Mouse (Mus musculus) lung, embryonic 16.5 days (tissue): ENCODE measurements around the gene Asna1. TPM values are rescaled to one million over a fixed set of nuclear protein-coding genes. Genes with fewer than 3 reads are reported as not detected.
A peak's percentile ranks its signal among the peaks of the same experiment; 100 is the strongest.

Source experiments
- ATAC-seq: fragments of 200-750 bp; cut with Nextera tagmentation; 2 replicates; pipeline ENCODE4 v1.8.0; 2017; ENCODE audit warnings: low read depth, mild to moderate bottlenecking, moderate library complexity
- H3K27ac ChIP-seq: fragments of 300-500 bp; sonication (generic); 2 replicates; pipeline ENCODE4 v1.5.1; 2014; ENCODE audit warnings: mild to moderate bottlenecking, control low read depth, low read length
- H3K27me3 ChIP-seq: fragments of 300-500 bp; sonication (generic); 2 replicates; pipeline ENCODE4 v1.6.1; 2014; ENCODE audit warnings: low read depth, low read length, mixed read lengths; ENCODE audit not compliant: control insufficient read depth, insufficient read depth
- H3K36me3 ChIP-seq: fragments of 300-500 bp; sonication (generic); 2 replicates; pipeline ENCODE4 v1.6.1; 2014; ENCODE audit warnings: low read length; ENCODE audit not compliant: control insufficient read depth, insufficient read depth
- H3K4me1 ChIP-seq: fragments of 300-500 bp; sonication (generic); replicated peaks from 2 replicates; pipeline ENCODE4 v1.6.1; 2014; ENCODE audit warnings: low read length, mixed read lengths; ENCODE audit not compliant: control insufficient read depth, insufficient read depth
- H3K4me2 ChIP-seq: fragments of 300-500 bp; sonication (generic); 2 replicates; pipeline ENCODE4 v1.6.1; 2014; ENCODE audit warnings: low read depth, low read length, control low read depth
- H3K4me3 ChIP-seq: fragments of 300-500 bp; sonication (generic); 2 replicates; pipeline ENCODE4 v1.5.1; 2014; ENCODE audit warnings: mild to moderate bottlenecking, low read length, control low read depth
- H3K9ac ChIP-seq: fragments of 300-500 bp; sonication (generic); 2 replicates; pipeline ENCODE4 v1.6.1; 2014; ENCODE audit warnings: low read length, control low read depth
- H3K9me3 ChIP-seq: fragments of 300-500 bp; sonication (generic); 2 replicates; pipeline ENCODE4 v1.6.1; 2016; ENCODE audit warnings: low read length; ENCODE audit not compliant: control insufficient read depth
- WGBS: fragments of 180-500 bp; shearing (Covaris S2); extraction: QIAGEN DNeasy Blood & Tissue Kit; methylation state at CpG from one replicate; pipeline ENCODE4 v1.1.7; 2014; 5-methylcytosine and 5-hydroxymethylcytosine counted together
- polyA plus RNA-seq: library from polyadenylated mRNA; unstranded; fragments of >200 nt; fragmentation: Nextera tagmentation; extraction: Ambion mirVana; gene quantifications from 2 replicates; pipeline ENCODE4 v1.2.1, GENCODE M21; 2015

Asna1 gene
- polyA plus RNA-seq, 1 experiment from 2014 or later = 122 TPM

DNA sequence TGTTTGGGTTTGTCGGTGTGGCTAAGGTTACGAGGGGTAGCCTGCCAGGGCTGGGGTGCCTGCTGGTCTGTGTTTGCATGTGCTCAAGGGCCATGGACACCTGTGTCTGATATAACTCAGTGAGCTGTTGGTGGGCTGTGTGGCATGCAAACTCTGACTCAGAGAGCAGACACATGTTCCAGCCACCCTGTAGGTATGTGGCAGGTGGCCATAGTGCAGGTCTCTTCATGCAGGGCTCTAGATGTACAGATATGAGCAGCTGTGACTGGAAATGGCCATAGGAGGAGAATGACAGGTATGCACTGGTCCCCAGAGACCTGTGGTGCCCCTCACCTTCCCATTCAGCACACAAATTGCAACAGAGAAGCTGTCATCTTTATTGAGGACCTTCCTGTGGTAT is 42.1 kb upstream of the Asna1 start:
- WGBS = 92% methylated on average over 2 of the region's 2 CpGs
- Histone ChIP-seq H3K4me1 (peaks cover 8% of the 10 kb centered on the region), H3K36me3 (peaks cover 4% of the 10 kb centered on the region), H3K27me3 (no peaks in the 10 kb centered on the region), H3K4me3 (no peak overlapping the region), H3K9me3 (no peaks in the 10 kb centered on the region), H3K27ac (no peak overlapping the region), H3K4me2 (no peak overlapping the region), H3K9ac (no peak overlapping the region)
- no peak for ATAC-seq

- Histone ChIP-seq H3K36me3 (peaks cover 4% of the 10 kb centered on the region), H3K4me3 (no peak overlapping the region), H3K4me2 (no peak overlapping the region), H3K9ac (no peak overlapping the region), H3K27ac (no peak overlapping the region), H3K4me1 (no peaks in the 10 kb centered on the region; the same call in 1 of the 2 replicates), H3K9me3 (no peaks in the 10 kb centered on the region), H3K27me3 (no peaks in the 10 kb centered on the region)
- ATAC-seq = no peak
- 29% methylated on average over 2 of the region's 2 CpGs for WGBS
Measured at GRCm38 (mm10) chr8:85065213-85065612, 40.1 kb upstream of the Asna1 start.

GRCm38 (mm10) chr8:85062603-85063002 is 37.5 kb upstream of the Asna1 start:
- H3K27ac ChIP-seq = no peak overlapping the region
- no peaks in the 10 kb centered on the region; the same call in 1 of the 2 replicates for H3K4me1 ChIP-seq
- no peak overlapping the region for H3K4me3 ChIP-seq
- H3K9ac ChIP-seq = no peak overlapping the region
- peaks cover 4% of the 10 kb centered on the region for H3K36me3 ChIP-seq
- no peak overlapping the region for H3K4me2 ChIP-seq
- no peaks in the 10 kb centered on the region for H3K9me3 ChIP-seq
- H3K27me3 ChIP-seq = no peaks in the 10 kb centered on the region
- ATAC-seq = no peak
- 94% methylated on average over 4 of the region's 4 CpGs for WGBS

DNA sequence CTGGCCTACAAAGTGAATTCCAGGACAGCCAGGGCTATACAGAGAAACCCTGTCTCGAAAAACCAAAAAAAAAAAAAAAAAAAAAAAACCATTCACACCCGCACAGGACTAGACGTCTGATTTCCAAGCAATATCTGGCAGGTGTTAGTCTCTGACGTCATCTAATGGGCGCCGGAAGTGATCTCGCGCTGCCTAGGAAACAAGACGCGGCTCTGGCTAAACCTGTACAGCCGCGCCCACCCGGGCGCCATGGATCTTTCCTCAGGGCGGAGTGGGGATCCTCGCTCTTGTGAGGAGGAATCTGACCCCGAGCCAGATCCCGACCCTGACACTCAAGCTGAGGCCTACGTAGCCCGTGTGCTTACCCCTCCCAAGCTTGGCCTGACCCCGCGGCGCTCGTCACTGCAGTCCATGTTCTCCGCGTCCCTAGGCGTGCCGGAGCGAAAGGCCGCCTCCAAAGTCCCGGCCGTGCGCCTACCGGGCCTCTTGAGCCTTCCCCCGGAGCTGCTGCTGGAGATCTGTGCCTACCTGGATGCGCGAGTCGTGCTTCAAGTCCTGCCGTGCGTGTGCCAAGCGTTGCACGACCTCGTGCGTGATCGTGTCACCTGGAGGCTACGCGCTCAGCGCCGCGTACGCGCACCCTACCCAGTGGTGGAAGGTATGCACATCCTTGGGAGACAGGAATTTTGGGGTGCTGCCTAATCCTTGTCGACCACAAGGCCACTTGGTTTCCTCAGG is 35.0 kb upstream of the Asna1 start, which contains the start of gene Fbxw9:
Gene Fbxw9, plus strand, starts transcription at position 177 of the 738 bp plus-strand sequence.
- under 1% methylated on average over 52 of the region's 53 CpGs for WGBS
- peak; percentile 88 for ATAC-seq
- Histone ChIP-seq H3K36me3 (peaks cover 14% of the 10 kb centered on the region), H3K4me3 (peak within 1 kb of the TSS; percentile 83), H3K9me3 (no peaks in the 10 kb centered on the region), H3K9ac (peak within 1 kb of the TSS; percentile 77), H3K4me1 (no peaks in the 10 kb centered on the region; the same call in 1 of the 2 replicates), H3K4me2 (peak within 1 kb of the TSS; percentile 87), H3K27ac (no peak within 1 kb of the TSS), H3K27me3 (no peaks in the 10 kb centered on the region)

GRCm38 (mm10) chr8:85057367-85057766 is 32.3 kb upstream of the Asna1 start:
- no peak overlapping the region for H3K4me3 ChIP-seq
- H3K9me3 ChIP-seq = no peaks in the 10 kb centered on the region
- no peak overlapping the region for H3K4me2 ChIP-seq
- H3K27ac ChIP-seq = no peak overlapping the region
- no peaks in the 10 kb centered on the region; the same call in 1 of the 2 replicates for H3K4me1 ChIP-seq
- 76% methylated on average over 7 of the region's 7 CpGs for WGBS
- H3K36me3 ChIP-seq = peaks cover 37% of the 10 kb centered on the region
- H3K27me3 ChIP-seq = no peaks in the 10 kb centered on the region
- H3K9ac ChIP-seq = no peak overlapping the region
- no peak for ATAC-seq

DNA sequence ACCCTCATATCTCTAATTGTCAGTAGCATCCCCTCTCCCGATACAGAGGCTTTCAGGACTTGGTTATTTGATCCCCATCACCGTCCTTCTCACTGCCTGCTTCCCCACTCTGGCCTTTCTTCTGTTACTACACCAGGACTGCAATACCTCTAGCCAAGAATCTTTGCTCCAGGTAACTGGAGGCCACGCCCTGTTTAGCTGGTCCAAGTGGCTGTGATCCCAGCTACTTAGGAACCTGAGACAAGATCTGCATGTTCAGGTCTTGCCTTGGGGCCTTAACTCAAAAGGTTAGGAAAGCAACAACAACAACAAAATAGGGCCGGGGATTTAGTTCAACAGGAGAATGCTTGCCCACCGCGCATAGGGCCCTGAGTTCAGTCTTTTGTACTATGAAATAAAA is 18.5 kb upstream of the Asna1 start:
- Histone ChIP-seq H3K4me2 (no peak overlapping the region), H3K4me1 (peaks cover 3% of the 10 kb centered on the region), H3K4me3 (no peak overlapping the region), H3K27me3 (no peaks in the 10 kb centered on the region), H3K9ac (no peak overlapping the region), H3K36me3 (peaks cover 64% of the 10 kb centered on the region), H3K9me3 (no peaks in the 10 kb centered on the region), H3K27ac (no peak overlapping the region)
- ATAC-seq = no peak
- WGBS = 91% methylated on average over 6 of the region's 6 CpGs

DNA sequence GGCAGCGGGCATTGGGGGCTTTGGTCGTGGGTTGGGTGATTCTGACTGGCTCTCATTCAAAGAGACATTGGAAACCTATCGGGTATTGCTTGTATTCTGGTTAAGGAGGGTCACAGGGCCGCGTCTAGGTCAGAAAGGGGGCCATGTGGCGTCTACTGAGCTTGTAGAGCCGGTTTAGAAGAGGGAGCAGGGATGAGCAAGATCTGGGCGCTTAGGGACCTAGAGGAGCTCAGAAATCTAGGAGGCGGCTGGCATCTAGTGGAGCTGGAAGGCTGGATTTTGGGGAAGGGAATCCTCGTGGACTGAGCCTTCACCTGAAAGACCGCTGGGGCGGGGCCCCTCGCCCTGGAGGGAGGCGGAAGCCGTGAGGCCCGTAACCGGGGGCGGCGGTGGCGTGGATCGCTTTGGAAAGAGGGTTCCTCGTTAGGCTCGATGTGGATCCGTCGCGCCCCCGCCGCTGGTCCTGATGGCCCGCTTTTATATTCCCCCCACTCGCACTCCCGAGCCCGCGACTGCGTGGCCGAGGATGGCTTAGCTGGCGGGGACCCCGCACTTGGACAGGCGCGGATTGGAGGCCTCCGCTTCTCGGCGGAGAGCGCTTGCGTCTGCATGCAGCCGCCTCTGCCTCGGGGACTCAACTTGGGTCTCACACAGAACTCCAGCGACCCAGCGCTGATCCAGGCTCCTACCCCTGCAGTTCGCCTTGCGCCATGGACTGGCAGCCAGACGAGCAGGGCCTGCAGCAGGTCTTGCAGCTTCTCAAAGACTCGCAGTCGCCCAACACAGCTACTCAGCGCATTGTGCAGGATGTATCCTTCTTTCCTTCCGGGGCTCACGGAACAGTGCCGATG is 12.8 kb upstream of the Asna1 start:
- Histone ChIP-seq H3K27ac (peak overlapping the region; percentile 100), H3K9me3 (no peaks in the 10 kb centered on the region), H3K9ac (peak overlapping the region; percentile 94), H3K36me3 (peaks cover 17% of the 10 kb centered on the region), H3K4me1 (peaks cover 15% of the 10 kb centered on the region), H3K4me2 (peak overlapping the region; percentile 81), H3K4me3 (peak overlapping the region; percentile 83), H3K27me3 (no peaks in the 10 kb centered on the region)
- peak; percentile 3; the same call in 1 of the 2 replicates for ATAC-seq
- WGBS = under 1% methylated on average over 52 of the region's 57 CpGs

DNA sequence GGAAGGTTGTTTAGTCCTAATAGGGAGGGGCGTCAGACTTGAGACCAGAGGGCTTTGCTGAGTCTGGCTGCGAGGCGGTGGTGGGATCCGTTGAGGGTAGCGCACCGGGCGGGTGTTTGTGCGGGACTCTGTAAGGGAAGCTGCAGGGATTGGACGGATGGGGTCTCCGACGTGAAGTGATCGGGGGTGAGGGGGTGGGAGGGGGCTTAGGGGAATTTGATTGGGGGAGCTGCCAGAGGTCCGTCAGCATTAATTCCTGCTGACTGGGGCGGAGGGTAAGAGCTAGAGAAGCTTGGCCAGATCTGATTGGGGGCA is 12.2 kb upstream of the Asna1 start:
- peaks cover 22% of the 10 kb centered on the region for H3K36me3 ChIP-seq
- ATAC-seq = peak; percentile 53
- WGBS = 0% methylated on average over 14 of the region's 14 CpGs

DNA sequence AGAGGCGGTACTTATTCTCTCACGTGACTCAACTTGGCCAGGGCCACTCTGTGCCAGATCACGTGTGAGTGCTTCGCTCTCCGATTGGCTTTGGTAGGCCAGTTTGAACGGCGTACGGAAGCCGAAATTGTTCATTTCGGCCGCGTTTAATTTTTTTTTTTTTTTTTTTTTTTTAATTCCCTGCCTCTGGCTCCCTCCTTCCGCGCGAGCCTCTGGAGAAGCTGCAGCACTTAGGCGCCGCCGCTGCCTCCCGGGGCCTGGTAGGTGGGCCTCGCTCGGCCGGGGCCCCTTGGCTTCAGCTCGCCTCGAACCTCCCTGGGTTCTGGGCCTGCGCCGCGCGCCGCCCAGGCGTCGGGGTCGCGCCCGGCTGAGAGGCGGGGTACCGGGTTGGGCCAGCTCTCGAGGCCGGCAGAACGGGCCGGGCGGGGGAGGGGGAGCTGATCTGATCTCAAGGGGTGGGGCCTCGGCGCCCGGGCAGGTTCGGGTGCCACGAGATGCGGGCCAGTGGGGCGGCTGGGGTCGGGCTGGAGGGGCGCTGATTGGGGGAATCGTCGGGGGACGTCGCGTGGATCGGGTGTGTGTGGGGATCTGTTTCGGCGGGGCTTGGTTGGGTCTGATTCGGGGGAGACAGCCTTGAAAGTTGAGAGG is 11.8 kb upstream of the Asna1 start, which contains the start of gene Tnpo2:
Gene Tnpo2, plus strand, starts transcription at position 198 of the 648 bp plus-strand sequence.
- ATAC-seq = peak; percentile 94

More for the DNA sequence above, 12.2 kb upstream of the Asna1 start:
- peak overlapping the region; percentile 81 for H3K4me2 ChIP-seq
- H3K4me1 ChIP-seq = peaks cover 15% of the 10 kb centered on the region
- peak overlapping the region; percentile 100 for H3K27ac ChIP-seq
- H3K4me3 ChIP-seq = peak overlapping the region; percentile 83
- H3K9ac ChIP-seq = peak overlapping the region; percentile 94
- H3K9me3 ChIP-seq = no peaks in the 10 kb centered on the region
- H3K27me3 ChIP-seq = no peaks in the 10 kb centered on the region

More for the DNA sequence above, 11.8 kb upstream of the Asna1 start, which contains the start of gene Tnpo2:
- Histone ChIP-seq H3K9me3 (no peaks in the 10 kb centered on the region), H3K4me2 (peak within 1 kb of the TSS; percentile 91), H3K36me3 (peaks cover 26% of the 10 kb centered on the region), H3K4me3 (peak within 1 kb of the TSS; percentile 83), H3K4me1 (peaks cover 15% of the 10 kb centered on the region), H3K9ac (peak within 1 kb of the TSS; percentile 94), H3K27me3 (no peaks in the 10 kb centered on the region), H3K27ac (peak within 1 kb of the TSS; percentile 100)
- under 1% methylated on average over 56 of the region's 59 CpGs for WGBS
